Mouse (Mus musculus): ENCODE measurements at regions not wholly inside any gene's neighbourhood (a gene's known extent, or its start where the extent isn't known, plus 50 kb on each side); places are given as distances from the start of the nearest gene placed in this dataset.

DNA sequence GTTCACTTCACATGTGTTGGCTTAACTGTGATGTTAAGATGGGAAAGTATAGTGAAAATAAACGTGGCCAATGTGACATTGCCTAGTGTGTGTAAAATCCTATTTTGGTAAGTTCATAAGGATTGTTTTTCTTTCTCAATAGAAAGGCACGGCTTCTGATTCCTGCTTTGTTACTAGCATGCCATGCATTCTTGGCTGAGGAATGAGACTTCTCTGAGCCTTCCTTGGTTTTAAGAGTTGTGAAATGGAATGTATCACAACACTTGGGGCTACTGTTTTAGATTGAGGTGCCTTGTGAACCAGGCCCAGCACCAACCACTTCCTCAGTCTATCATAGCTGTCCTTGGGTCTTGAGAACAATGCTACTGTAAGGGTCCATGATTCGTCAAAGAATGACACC lies 577.3 kb downstream of the Tmem132b start:
- no peaks in the 10 kb centered on the region for H3K27me3 ChIP-seq (ENCODE audit: control insufficient read depth, insufficient read depth, low read length)
- no peak overlapping the region for H3K4me2 ChIP-seq (ENCODE audit: low read depth, low read length)
- no peaks in the 10 kb centered on the region for H3K36me3 ChIP-seq (replicated peaks; ENCODE audit: control insufficient read depth, insufficient read depth, low read length)
- ATAC-seq (ENCODE audit: insufficient read depth, low read depth), result no peak
- TF ChIP-seq EP300 (IDR thresholded peaks at IDR 0.05; ENCODE audit: low read depth), result no peak
- no peak for TF ChIP-seq CTCF (IDR thresholded peaks at IDR 0.05; ENCODE audit: low read depth)
- no peak overlapping the region for H3K9ac ChIP-seq (replicated peaks; ENCODE audit: low read depth, low read length)
- no peak overlapping the region for H3K27ac ChIP-seq (ENCODE audit: low read depth)
- no peak for DNase-seq (ENCODE audit: low spot score)
- WGBS, result 49% methylated on average over 3 of the region's 3 CpGs
- H3K4me1 ChIP-seq (ENCODE audit: control insufficient read depth, insufficient read depth), result no peaks in the 10 kb centered on the region
- no peaks in the 10 kb centered on the region for H3K9me3 ChIP-seq (replicated peaks; ENCODE audit: control insufficient read depth, low read length)
- no peak overlapping the region for H3K4me3 ChIP-seq (ENCODE audit: low read depth, low read length)

DNA sequence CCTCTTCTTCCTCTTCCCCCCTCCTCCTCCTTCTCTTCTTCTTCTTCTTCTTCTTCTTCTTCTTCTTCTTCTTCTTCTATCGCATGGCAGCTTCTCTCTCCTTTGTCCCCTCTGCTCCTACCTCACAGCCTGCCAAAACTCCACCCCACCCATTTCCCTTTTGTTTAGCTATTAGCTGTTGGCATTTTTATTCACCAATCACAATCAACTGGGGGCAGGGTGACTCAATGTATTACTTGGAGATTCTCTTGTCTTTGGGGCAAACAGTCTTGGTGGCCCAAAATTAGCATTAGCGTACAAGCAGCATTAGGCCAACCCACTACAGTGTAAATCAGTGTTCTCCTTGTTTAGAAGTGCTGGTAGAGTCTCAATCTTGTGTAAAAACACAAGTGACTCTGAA lies 585.7 kb downstream of the Tmem132b start:
- Histone ChIP-seq H3K36me3 (replicated peaks; ENCODE audit: control insufficient read depth, insufficient read depth, low read length) (no peaks in the 10 kb centered on the region), H3K4me3 (ENCODE audit: low read depth, low read length) (no peak overlapping the region), H3K4me1 (ENCODE audit: control insufficient read depth, insufficient read depth) (no peaks in the 10 kb centered on the region), H3K4me2 (ENCODE audit: low read depth, low read length) (no peak overlapping the region), H3K9ac (replicated peaks; ENCODE audit: low read depth, low read length) (no peak overlapping the region), H3K9me3 (replicated peaks; ENCODE audit: control insufficient read depth, low read length) (no peaks in the 10 kb centered on the region), H3K27ac (ENCODE audit: low read depth) (no peak overlapping the region), H3K27me3 (ENCODE audit: control insufficient read depth, insufficient read depth, low read length) (no peaks in the 10 kb centered on the region)
- no peak for TF ChIP-seq EP300 (IDR thresholded peaks at IDR 0.05; ENCODE audit: low read depth)
- no peak for TF ChIP-seq CTCF (IDR thresholded peaks at IDR 0.05; ENCODE audit: low read depth)
- ATAC-seq (ENCODE audit: insufficient read depth, low read depth) (no peak), DNase-seq (ENCODE audit: low spot score) (no peak)
- WGBS, result 76% methylated on average over 2 of the region's 2 CpGs

DNA sequence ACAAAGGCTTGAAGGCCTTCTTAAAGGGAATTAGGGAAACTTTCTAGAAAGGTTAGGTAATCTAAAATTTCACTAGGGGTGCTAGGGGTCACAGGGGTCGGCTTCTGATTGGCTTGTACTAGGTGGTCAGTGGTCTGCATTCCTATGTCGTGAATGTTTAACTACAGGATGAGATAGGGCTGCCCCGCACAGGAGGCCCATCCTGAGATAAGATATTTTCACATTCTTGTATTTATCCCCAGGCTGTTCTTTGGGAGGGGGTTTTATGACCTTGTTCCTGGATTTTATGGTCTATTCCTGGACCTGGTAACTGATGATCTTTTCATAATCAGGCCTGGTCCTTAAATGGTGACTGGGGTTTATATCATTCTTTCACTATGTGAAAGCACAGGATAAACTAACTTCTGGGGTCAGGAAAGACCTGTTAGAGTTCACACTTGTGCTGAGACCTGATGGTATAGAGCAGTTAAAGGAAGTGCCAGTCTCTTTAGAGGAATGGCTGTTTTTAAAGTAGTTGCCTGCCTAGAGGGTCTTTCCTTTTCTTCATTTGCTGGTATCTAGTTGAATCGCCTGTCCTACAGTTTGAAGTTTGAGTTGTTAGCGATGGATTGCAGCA lies 586.4 kb downstream of the Tmem132b start:
- H3K9me3 ChIP-seq (replicated peaks; ENCODE audit: control insufficient read depth, low read length), result no peaks in the 10 kb centered on the region
- WGBS, result 34% methylated on average over 5 of the region's 5 CpGs
- H3K4me3 ChIP-seq (ENCODE audit: low read depth, low read length), result no peak overlapping the region
- no peak overlapping the region for H3K27ac ChIP-seq (ENCODE audit: low read depth)
- no peaks in the 10 kb centered on the region for H3K27me3 ChIP-seq (ENCODE audit: control insufficient read depth, insufficient read depth, low read length)
- H3K4me2 ChIP-seq (ENCODE audit: low read depth, low read length), result no peak overlapping the region
- DNase-seq (ENCODE audit: low spot score), result no peak
- no peak overlapping the region for H3K9ac ChIP-seq (replicated peaks; ENCODE audit: low read depth, low read length)
- ATAC-seq (ENCODE audit: insufficient read depth, low read depth), result no peak
- H3K36me3 ChIP-seq (replicated peaks; ENCODE audit: control insufficient read depth, insufficient read depth, low read length), result no peaks in the 10 kb centered on the region
- H3K4me1 ChIP-seq (ENCODE audit: control insufficient read depth, insufficient read depth), result no peaks in the 10 kb centered on the region
- TF ChIP-seq EP300 (IDR thresholded peaks at IDR 0.05; ENCODE audit: low read depth), result no peak
- TF ChIP-seq CTCF (IDR thresholded peaks at IDR 0.05; ENCODE audit: low read depth), result no peak

DNA sequence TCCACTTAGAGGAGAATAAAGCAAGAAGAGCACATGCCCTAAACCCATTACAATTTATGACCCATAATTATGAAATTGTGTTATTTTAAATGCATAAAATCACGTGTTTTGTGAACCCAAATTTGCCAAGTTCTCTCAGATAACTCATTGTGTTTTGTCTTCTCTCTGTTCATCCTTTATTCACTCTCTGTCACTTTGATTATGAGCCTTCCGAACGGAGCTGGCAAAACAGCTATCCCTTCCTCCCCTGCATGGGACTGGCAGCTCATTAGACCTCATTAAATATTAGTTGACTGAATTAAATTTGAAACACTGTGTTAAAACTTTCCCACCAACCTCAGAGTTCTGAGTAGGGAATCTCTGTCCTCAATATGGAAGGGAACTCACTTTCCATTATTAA lies 587.2 kb downstream of the Tmem132b start:
- Histone ChIP-seq H3K4me3 (ENCODE audit: low read depth, low read length) (no peak overlapping the region), H3K4me1 (ENCODE audit: control insufficient read depth, insufficient read depth) (no peaks in the 10 kb centered on the region), H3K9me3 (replicated peaks; ENCODE audit: control insufficient read depth, low read length) (no peaks in the 10 kb centered on the region), H3K4me2 (ENCODE audit: low read depth, low read length) (no peak overlapping the region), H3K27ac (ENCODE audit: low read depth) (no peak overlapping the region), H3K36me3 (replicated peaks; ENCODE audit: control insufficient read depth, insufficient read depth, low read length) (no peaks in the 10 kb centered on the region), H3K27me3 (ENCODE audit: control insufficient read depth, insufficient read depth, low read length) (no peaks in the 10 kb centered on the region), H3K9ac (replicated peaks; ENCODE audit: low read depth, low read length) (no peak overlapping the region)
- WGBS, result 66% methylated on average over 3 of the region's 3 CpGs
- TF ChIP-seq EP300 (IDR thresholded peaks at IDR 0.05; ENCODE audit: low read depth), result no peak
- TF ChIP-seq CTCF (IDR thresholded peaks at IDR 0.05; ENCODE audit: low read depth), result no peak
- ATAC-seq (ENCODE audit: insufficient read depth, low read depth) (no peak), DNase-seq (ENCODE audit: low spot score) (no peak)

DNA sequence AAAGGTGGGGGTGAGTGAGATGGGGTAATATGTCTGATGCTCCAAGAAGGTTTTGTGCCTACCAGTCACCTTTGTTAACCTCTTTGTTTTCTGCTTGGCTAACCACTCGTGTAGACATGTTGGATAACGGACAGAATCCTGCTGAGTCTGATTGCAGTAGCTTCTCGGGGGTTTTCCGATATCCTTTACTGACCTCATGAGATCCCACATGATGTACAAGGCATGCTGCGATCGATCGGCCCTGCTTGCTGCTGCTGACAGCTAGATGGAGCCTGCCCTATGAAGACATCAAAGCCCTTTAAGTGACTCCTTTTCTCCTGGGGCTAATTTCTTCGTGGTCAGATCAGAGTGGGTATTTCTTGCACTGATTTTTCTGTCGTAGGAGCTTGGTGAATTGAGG lies 591.6 kb downstream of the Tmem132b start:
- DNase-seq (ENCODE audit: low spot score) (no peak), ATAC-seq (ENCODE audit: insufficient read depth, low read depth) (no peak)
- no peak overlapping the region for H3K9ac ChIP-seq (replicated peaks; ENCODE audit: low read depth, low read length)
- WGBS, result 59% methylated on average over 9 of the region's 9 CpGs
- H3K27me3 ChIP-seq (ENCODE audit: control insufficient read depth, insufficient read depth, low read length), result no peaks in the 10 kb centered on the region
- H3K4me2 ChIP-seq (ENCODE audit: low read depth, low read length), result no peak overlapping the region
- no peak overlapping the region for H3K27ac ChIP-seq (ENCODE audit: low read depth)
- H3K9me3 ChIP-seq (replicated peaks; ENCODE audit: control insufficient read depth, low read length), result no peaks in the 10 kb centered on the region
- TF ChIP-seq CTCF (IDR thresholded peaks at IDR 0.05; ENCODE audit: low read depth) (no peak), EP300 (IDR thresholded peaks at IDR 0.05; ENCODE audit: low read depth) (no peak)
- no peaks in the 10 kb centered on the region for H3K4me1 ChIP-seq (ENCODE audit: control insufficient read depth, insufficient read depth)
- no peaks in the 10 kb centered on the region for H3K36me3 ChIP-seq (replicated peaks; ENCODE audit: control insufficient read depth, insufficient read depth, low read length)
- H3K4me3 ChIP-seq (ENCODE audit: low read depth, low read length), result no peak overlapping the region

DNA sequence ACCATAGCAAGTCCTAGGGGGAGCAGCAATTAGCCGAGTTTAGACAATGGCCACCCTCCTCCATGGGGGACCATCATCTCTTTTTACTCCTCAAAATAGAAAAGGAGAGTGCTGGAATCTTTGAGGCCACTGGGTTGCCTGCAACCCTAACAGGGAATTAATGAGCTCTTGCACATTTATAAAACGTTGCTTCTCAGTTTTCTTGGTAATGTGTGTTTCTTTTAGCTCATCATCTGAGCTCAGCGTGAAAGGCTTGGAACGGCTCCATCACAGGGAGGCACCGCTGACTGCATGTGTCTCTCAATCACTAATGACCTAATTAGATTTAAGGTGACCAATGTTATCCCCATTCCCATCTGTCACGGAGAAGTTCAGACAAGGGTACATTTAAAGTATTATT lies 595.9 kb downstream of the Tmem132b start:
- Histone ChIP-seq H3K9ac (replicated peaks; ENCODE audit: low read depth, low read length) (no peak overlapping the region), H3K9me3 (replicated peaks; ENCODE audit: control insufficient read depth, low read length) (peaks cover 8% of the 10 kb centered on the region; the same call in 1 of the 2 replicates), H3K27me3 (ENCODE audit: control insufficient read depth, insufficient read depth, low read length) (no peaks in the 10 kb centered on the region), H3K36me3 (replicated peaks; ENCODE audit: control insufficient read depth, insufficient read depth, low read length) (no peaks in the 10 kb centered on the region), H3K4me3 (ENCODE audit: low read depth, low read length) (no peak overlapping the region), H3K27ac (ENCODE audit: low read depth) (no peak overlapping the region), H3K4me2 (ENCODE audit: low read depth, low read length) (no peak overlapping the region), H3K4me1 (ENCODE audit: control insufficient read depth, insufficient read depth) (no peaks in the 10 kb centered on the region)
- TF ChIP-seq CTCF (IDR thresholded peaks at IDR 0.05; ENCODE audit: low read depth) (no peak), EP300 (IDR thresholded peaks at IDR 0.05; ENCODE audit: low read depth) (no peak)
- DNase-seq (ENCODE audit: low spot score), result no peak
- 70% methylated on average over 6 of the region's 6 CpGs for WGBS
- ATAC-seq (ENCODE audit: insufficient read depth, low read depth), result no peak
